In the genomic region with DNA sequence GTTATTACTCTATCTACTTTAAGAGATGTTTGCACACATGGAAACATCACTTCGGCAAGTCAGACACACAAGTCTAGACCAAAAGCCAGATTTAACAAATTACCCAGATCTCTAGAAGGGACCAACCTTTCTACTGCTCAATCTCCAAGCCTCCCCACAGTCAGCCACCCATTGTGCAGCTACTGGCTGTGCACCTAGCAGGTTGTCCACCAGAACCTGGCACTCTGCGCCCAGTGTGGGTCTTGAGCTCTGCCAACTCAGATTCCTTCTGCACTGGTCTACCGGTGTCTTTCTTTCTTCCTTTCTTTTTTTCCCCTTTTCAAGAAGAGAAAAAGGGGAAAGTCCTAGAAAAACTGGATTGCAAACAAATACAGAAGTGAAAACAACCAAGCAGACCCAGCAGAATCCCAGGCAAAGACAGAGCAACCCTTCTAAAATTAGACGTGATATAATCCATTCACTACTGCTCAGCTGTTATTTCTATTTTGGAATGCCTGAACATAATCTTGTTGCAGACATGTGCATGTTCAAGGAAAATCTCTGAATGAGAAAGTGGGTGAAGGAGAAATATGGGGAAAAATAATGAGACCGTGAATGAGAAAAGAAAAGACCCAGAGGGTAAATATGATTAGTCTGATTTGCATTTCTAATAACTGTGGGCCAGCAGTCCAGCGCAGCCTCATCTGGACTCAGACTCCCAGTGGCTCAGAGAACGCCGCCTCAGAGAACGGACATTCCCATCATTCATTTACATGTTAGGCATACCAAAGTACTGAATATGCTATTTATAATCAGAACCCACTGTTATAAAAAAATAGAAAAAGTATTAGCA, we compare ENCODE assay signal across 13 mouse cellular contexts. TPM values are rescaled to one million over a fixed set of nuclear protein-coding genes. Genes with fewer than 3 reads are reported as not detected.
A peak's percentile ranks its signal among the peaks of the same experiment; 100 is the strongest.
DNase-seq lines count a peak whose midpoint lies in the region; ATAC-seq lines count a peak whose summit lies in the region.
"Had no signal": no experiment of that assay in that cellular context is flagged by ENCODE, and none has a peak within 500 bp of the region (broad histone marks: within the 10 kb centered on the region; RNA-seq: fewer than 3 reads in every experiment).

No protein-coding gene starts in this region.

- WGBS in midbrain, embryonic 13.5 days = 56% methylated on average over 9 of the region's 9 CpGs
- WGBS in midbrain, embryonic 11.5 days = 81% methylated on average over 9 of the region's 9 CpGs
- 46% methylated on average over 9 of the region's 9 CpGs for WGBS in hindbrain, embryonic 14.5 days
- 75% methylated on average over 9 of the region's 9 CpGs for WGBS in intestine, embryonic 16.5 days

- no peak overlapping the region for H3K9ac ChIP-seq in midbrain, embryonic 13.5 days (replicated peaks)
- H3K9ac ChIP-seq in midbrain, embryonic 11.5 days (ENCODE audit: low read length) = no peak overlapping the region
- no peak overlapping the region for H3K9ac ChIP-seq in hindbrain, embryonic 14.5 days
- H3K9ac ChIP-seq in intestine, embryonic 16.5 days (ENCODE audit: low read depth, low read length) = no peak overlapping the region
- H3K9ac ChIP-seq: lung, embryonic 15.5 days; stomach, embryonic 15.5 days had no signal

- H3K27me3 ChIP-seq in midbrain, embryonic 13.5 days = no peaks in the 10 kb centered on the region
- H3K27me3 ChIP-seq in midbrain, embryonic 11.5 days (ENCODE audit: control insufficient read depth, insufficient read depth, low read length) = no peaks in the 10 kb centered on the region
- H3K27me3 ChIP-seq in hindbrain, embryonic 14.5 days (ENCODE audit: control insufficient read depth, insufficient read depth, low read length) = no peaks in the 10 kb centered on the region
- H3K27me3 ChIP-seq in intestine, embryonic 16.5 days (replicated peaks; ENCODE audit: control insufficient read depth, insufficient read depth, low read length) = no peaks in the 10 kb centered on the region
- H3K27me3 ChIP-seq: lung, embryonic 15.5 days; stomach, embryonic 15.5 days had no signal

- H3K36me3 ChIP-seq in midbrain, embryonic 13.5 days = no peaks in the 10 kb centered on the region
- no peaks in the 10 kb centered on the region for H3K36me3 ChIP-seq in midbrain, embryonic 11.5 days (ENCODE audit: control insufficient read depth, insufficient read depth, low read length)
- no peaks in the 10 kb centered on the region for H3K36me3 ChIP-seq in hindbrain, embryonic 14.5 days (replicated peaks; ENCODE audit: control insufficient read depth, insufficient read depth)
- H3K36me3 ChIP-seq in intestine, embryonic 16.5 days (ENCODE audit: control insufficient read depth, insufficient read depth, low read length) = no peaks in the 10 kb centered on the region
- H3K36me3 ChIP-seq: lung, embryonic 15.5 days; stomach, embryonic 15.5 days had no signal

- no peaks in the 10 kb centered on the region for H3K9me3 ChIP-seq in midbrain, embryonic 13.5 days
- no peaks in the 10 kb centered on the region for H3K9me3 ChIP-seq in midbrain, embryonic 11.5 days (ENCODE audit: control insufficient read depth, low read length)
- H3K9me3 ChIP-seq in hindbrain, embryonic 14.5 days (ENCODE audit: control insufficient read depth, low read length) = no peaks in the 10 kb centered on the region
- no peaks in the 10 kb centered on the region for H3K9me3 ChIP-seq in intestine, embryonic 16.5 days (ENCODE audit: control insufficient read depth, low read length)
- H3K9me3 ChIP-seq: lung, embryonic 15.5 days; stomach, embryonic 15.5 days had no signal

- 0 out of 2 replicates have a peak, but pooled peaks have one; percentile 66 for ATAC-seq in midbrain, embryonic 13.5 days
- ATAC-seq in midbrain, embryonic 11.5 days (ENCODE audit: low FRiP score) = no peak
- ATAC-seq in hindbrain, embryonic 14.5 days (ENCODE audit: low FRiP score) = no peak
- no peak for ATAC-seq in intestine, embryonic 16.5 days

- peaks cover 13% of the 10 kb centered on the region for H3K4me1 ChIP-seq in midbrain, embryonic 13.5 days (replicated peaks)
- no peaks in the 10 kb centered on the region for H3K4me1 ChIP-seq in midbrain, embryonic 11.5 days (ENCODE audit: control insufficient read depth, insufficient read depth, low read length)
- no peaks in the 10 kb centered on the region for H3K4me1 ChIP-seq in hindbrain, embryonic 14.5 days (replicated peaks; ENCODE audit: control insufficient read depth, insufficient read depth, low read length)
- no peaks in the 10 kb centered on the region for H3K4me1 ChIP-seq in intestine, embryonic 16.5 days (ENCODE audit: control insufficient read depth, insufficient read depth, low read length)
- H3K4me1 ChIP-seq: lung, embryonic 15.5 days; stomach, embryonic 15.5 days had no signal

- H3K27ac ChIP-seq in midbrain, embryonic 13.5 days = no peak overlapping the region; the same call in 1 of the 2 replicates
- H3K27ac ChIP-seq in midbrain, embryonic 11.5 days (ENCODE audit: low read depth, low read length) = no peak overlapping the region
- peak overlapping the region; percentile 14; the same call in 1 of the 2 replicates for H3K27ac ChIP-seq in hindbrain, embryonic 14.5 days
- no peak overlapping the region for H3K27ac ChIP-seq in intestine, embryonic 16.5 days (ENCODE audit: low read length)
- H3K27ac ChIP-seq: lung, embryonic 15.5 days; stomach, embryonic 15.5 days had no signal

- no peak overlapping the region for H3K4me2 ChIP-seq in midbrain, embryonic 13.5 days (replicated peaks)
- H3K4me2 ChIP-seq in midbrain, embryonic 11.5 days = no peak overlapping the region
- peak overlapping the region; percentile 15 for H3K4me2 ChIP-seq in hindbrain, embryonic 14.5 days (replicated peaks)
- no peak overlapping the region for H3K4me2 ChIP-seq in intestine, embryonic 16.5 days (ENCODE audit: low read depth, low read length)
- H3K4me2 ChIP-seq: lung, embryonic 15.5 days; stomach, embryonic 15.5 days had no signal

- no peak overlapping the region for H3K4me3 ChIP-seq in midbrain, embryonic 13.5 days (replicated peaks)
- H3K4me3 ChIP-seq in midbrain, embryonic 11.5 days (ENCODE audit: low read depth, low read length) = no peak overlapping the region
- no peak overlapping the region for H3K4me3 ChIP-seq in hindbrain, embryonic 14.5 days (replicated peaks; ENCODE audit: low read length)
- no peak overlapping the region for H3K4me3 ChIP-seq in intestine, embryonic 16.5 days (ENCODE audit: low read length)
- H3K4me3 ChIP-seq: lung, embryonic 15.5 days; stomach, embryonic 15.5 days had no signal

- DNase-seq in cerebellum, adult 9-10 months = peak; percentile 10
- DNase-seq in cerebellum, adult 11 months = no peak
- no peak for DNase-seq in midbrain, embryonic 11.5 days (ENCODE audit: low spot score, missing footprints)
- no peak for DNase-seq in hindbrain, embryonic 14.5 days (ENCODE audit: low spot score)
- peak; percentile 8 for DNase-seq in telencephalon, adult 2 months (ENCODE audit: low read depth, low spot score)
- DNase-seq in kidney, postnatal 10 days = no peak
- DNase-seq: kidney, adult 8-10 months; thymus, postnatal 25 days had no signal

RNA-seq across cellular contexts. Expression of a gene that starts 27.0 kb away (rescaled TPM):
- polyA plus RNA-seq in midbrain, embryonic 13.5 days (2015; fragmentation: Nextera tagmentation; extraction: Ambion mirVana) = 2.9 and 3.1 TPM in 2 replicates
- 0.75 and 1.2 TPM in 2 replicates for polyA plus RNA-seq in midbrain, embryonic 11.5 days (2014; fragmentation: Nextera tagmentation; extraction: Ambion mirVana)
- polyA plus RNA-seq in hindbrain, embryonic 14.5 days (2014; fragmentation: Nextera tagmentation; extraction: Ambion mirVana) = 4.8 and 5.5 TPM in 2 replicates
- 0.38 and 0.60 TPM in 2 replicates for polyA plus RNA-seq in intestine, embryonic 16.5 days (2015; fragmentation: Nextera tagmentation; extraction: Ambion mirVana)
- polyA plus RNA-seq: liver, adult 2 months had no signal

Comparison
In these comparisons a context has a peak if more than half of its experiments do, and no peak if none do; other contexts are left out.
1. DNase-seq: peak in cerebellum, adult 9-10 months (single experiment) and telencephalon, adult 2 months (single experiment); none in cerebellum, adult 11 months (single experiment), midbrain, embryonic 11.5 days (single experiment), hindbrain, embryonic 14.5 days (single experiment) and kidney, postnatal 10 days (single experiment).